Mouse (Mus musculus) 3134 (cell line): ENCODE results near the gene Lrrc8b.

Experiments used
- DNase-seq: peaks from one replicate; pipeline ENCODE4 v3.0.0-alpha.2; 2011; ENCODE audit warnings: low spot score; ENCODE audit not compliant: insufficient read length; ENCODE audit errors: extremely low read depth

Gene Lrrc8b

GRCm38 (mm10) chr5:105415198-105415791 lies at the start of gene Lrrc8b:
Lrrc8b (plus strand) TSS chr5:105415775.
- DNase-seq = peak; percentile 96

GRCm38 (mm10) chr5:105381482-105381881 lies 34.1 kb upstream of the Lrrc8b start:
- no peak for DNase-seq

- no peak for DNase-seq
Measured at GRCm38 (mm10) chr5:105390346-105390745, 25.2 kb upstream of the Lrrc8b start.

- no peak for DNase-seq
Measured at GRCm38 (mm10) chr5:105393731-105394130, 21.8 kb upstream of the Lrrc8b start.

GRCm38 (mm10) chr5:105395188-105395587 lies 20.4 kb upstream of the Lrrc8b start:
- DNase-seq = no peak

GRCm38 (mm10) chr5:105398966-105399365 lies 16.6 kb upstream of the Lrrc8b start:
- no peak for DNase-seq

- DNase-seq = peak; percentile 28
Measured at GRCm38 (mm10) chr5:105399631-105400423, 15.7 kb upstream of the Lrrc8b start.

GRCm38 (mm10) chr5:105400424-105401375 lies 14.9 kb upstream of the Lrrc8b start:
- no peak for DNase-seq

GRCm38 (mm10) chr5:105401536-105401935 lies 14.0 kb upstream of the Lrrc8b start:
- DNase-seq = no peak

GRCm38 (mm10) chr5:105404961-105405360 lies 10.6 kb upstream of the Lrrc8b start:
- no peak for DNase-seq

- DNase-seq = no peak
Measured at GRCm38 (mm10) chr5:105407661-105408060, 7.9 kb upstream of the Lrrc8b start.

- DNase-seq = peak; percentile 45
Measured at GRCm38 (mm10) chr5:105409092-105409491, 6.5 kb upstream of the Lrrc8b start.

GRCm38 (mm10) chr5:105410521-105411293 lies 4.9 kb upstream of the Lrrc8b start:
- no peak for DNase-seq

GRCm38 (mm10) chr5:105411294-105411570 lies 4.3 kb upstream of the Lrrc8b start:
- DNase-seq = no peak

- no peak for DNase-seq
Measured at GRCm38 (mm10) chr5:105411768-105412167, 3.8 kb upstream of the Lrrc8b start.

GRCm38 (mm10) chr5:105412634-105413033 lies 2.9 kb upstream of the Lrrc8b start:
- no peak for DNase-seq

- no peak for DNase-seq
Measured at GRCm38 (mm10) chr5:105414341-105415120, 1.0 kb upstream of the Lrrc8b start.

GRCm38 (mm10) chr5:105415951-105416675 lies 538 bp downstream of the Lrrc8b start:
- peak; percentile 24 for DNase-seq

GRCm38 (mm10) chr5:105417217-105417616 lies 1.6 kb downstream of the Lrrc8b start:
- no peak for DNase-seq
